Mouse (Mus musculus) stomach, postnatal 0 days (tissue): ENCODE measurements around the gene Zfp148. TPM values are rescaled to one million over a fixed set of nuclear protein-coding genes. Genes with fewer than 3 reads are reported as not detected.

Experiments
- ATAC-seq: fragments of 200-750 bp; cut with Nextera tagmentation; 2 replicates; pipeline ENCODE4 v1.8.0; 2017; ENCODE audit not compliant: low FRiP score, low TSS enrichment
- DNase-seq: peaks from one replicate; pipeline ENCODE4 v3.0.0-alpha.2; 2016; ENCODE audit warnings: low spot score
- H3K27ac ChIP-seq: fragments of 300-500 bp; sonication (generic); replicated peaks from 2 replicates; pipeline ENCODE4 v1.5.1; 2014; ENCODE audit warnings: mild to moderate bottlenecking, control low read depth
- H3K27me3 ChIP-seq: fragments of 300-500 bp; sonication (generic); 2 replicates; pipeline ENCODE4 v1.6.1; 2014; ENCODE audit warnings: low read length; ENCODE audit not compliant: control insufficient read depth, insufficient read depth
- H3K36me3 ChIP-seq: fragments of 300-500 bp; sonication (generic); 2 replicates; pipeline ENCODE4 v1.6.1; 2014; ENCODE audit warnings: low read length, mixed read lengths; ENCODE audit not compliant: control insufficient read depth, insufficient read depth
- H3K4me1 ChIP-seq: fragments of 300-500 bp; sonication (generic); replicated peaks from 2 replicates; pipeline ENCODE4 v1.6.1; 2014; ENCODE audit warnings: antibody characterized with exemption; ENCODE audit not compliant: control insufficient read depth, insufficient read depth
- H3K4me2 ChIP-seq: fragments of 300-500 bp; sonication (generic); replicated peaks from 2 replicates; pipeline ENCODE4 v1.6.1; 2014; ENCODE audit warnings: low read depth, mild to moderate bottlenecking, control low read depth, moderate library complexity
- H3K4me3 ChIP-seq: fragments of 300-500 bp; sonication (generic); 2 replicates; pipeline ENCODE4 v1.5.1; 2014; ENCODE audit warnings: low read depth, low read length, control low read depth
- H3K9ac ChIP-seq: fragments of 300-500 bp; sonication (generic); 2 replicates; pipeline ENCODE4 v1.6.1; 2014; ENCODE audit warnings: mild to moderate bottlenecking, low read length, control low read depth, mixed read lengths
- H3K9me3 ChIP-seq: fragments of 300-500 bp; sonication (generic); 2 replicates; pipeline ENCODE4 v1.6.1; 2016; ENCODE audit warnings: low read length; ENCODE audit not compliant: control insufficient read depth
- CTCF ChIP-seq: IDR thresholded peaks from 2 replicates; pipeline ENCODE4 v1.5.1; 2016; ENCODE audit warnings: antibody characterized with exemption, low read depth, mild to moderate bottlenecking, moderate library complexity
- EP300 ChIP-seq: optimal IDR thresholded peaks from 2 replicates; pipeline ENCODE3; 2016; ENCODE audit warnings: antibody characterized with exemption
- WGBS: fragments of 180-500 bp; shearing (Covaris S2); extraction: QIAGEN DNeasy Blood & Tissue Kit; methylation state at CpG from one replicate; pipeline ENCODE4 v1.1.7; 2014; 5-methylcytosine and 5-hydroxymethylcytosine counted together
- polyA plus RNA-seq: library from polyadenylated mRNA; unstranded; fragments of >200 nt; fragmentation: Nextera tagmentation; extraction: Ambion mirVana; gene quantifications from 2 replicates; pipeline ENCODE4 v1.2.1, GENCODE M21; 2015

Zfp148 gene
- polyA plus RNA-seq, 1 experiment from 2014 or later: 25.1 TPM

DNA sequence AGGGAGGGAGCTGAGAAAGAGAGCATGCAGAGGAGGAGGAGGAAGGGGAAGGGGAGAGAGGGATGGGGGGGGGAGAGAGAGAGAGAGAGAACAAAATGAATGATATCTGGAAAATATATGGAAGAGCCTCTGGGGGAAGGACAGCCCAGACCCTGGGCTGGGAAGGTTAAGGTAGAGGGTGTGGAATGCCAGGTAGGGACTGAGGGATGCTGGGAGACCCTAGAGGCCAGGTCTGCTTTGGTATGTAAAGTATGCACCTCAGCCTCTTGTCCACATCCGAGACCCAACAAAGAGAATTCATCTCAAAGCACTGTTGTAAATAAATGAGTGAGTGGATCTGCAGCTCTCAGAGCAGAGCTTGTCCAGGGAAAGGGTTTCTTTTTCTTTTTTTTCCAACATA lies 38.3 kb upstream of the Zfp148 start:
- TF ChIP-seq EP300 (no peak), CTCF (no peak)
- ATAC-seq (no peak), DNase-seq (no peak)
- WGBS: 53% methylated on average over 1 of the region's 1 CpGs
- no peak overlapping the region for H3K9ac ChIP-seq
- H3K27me3 ChIP-seq: no peaks in the 10 kb centered on the region
- H3K27ac ChIP-seq: no peak overlapping the region
- H3K4me2 ChIP-seq: no peak overlapping the region
- H3K36me3 ChIP-seq: no peaks in the 10 kb centered on the region
- no peaks in the 10 kb centered on the region for H3K9me3 ChIP-seq
- no peak overlapping the region for H3K4me3 ChIP-seq
- H3K4me1 ChIP-seq: 0 out of 2 replicates have a peak, but pooled peaks cover 2% of the 10 kb centered on the region

DNA sequence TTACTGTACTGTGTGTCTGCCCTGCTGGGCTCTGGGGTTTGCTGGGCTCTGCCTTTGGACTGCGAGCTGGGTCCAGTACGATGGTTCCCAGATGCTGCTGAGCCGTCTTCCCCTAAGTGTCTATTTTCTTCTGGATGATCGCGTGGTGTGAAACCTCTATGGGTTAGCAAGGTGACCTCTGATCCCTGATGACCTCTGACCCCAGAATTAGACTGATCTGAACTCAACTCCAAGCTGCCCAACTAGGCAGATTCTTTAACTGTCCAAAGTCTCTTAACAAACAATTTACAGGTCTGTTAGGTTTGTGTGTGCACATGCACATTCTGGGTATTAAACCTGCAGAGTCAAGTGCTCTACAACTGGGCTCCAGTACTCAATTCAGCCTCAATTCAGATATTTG lies 37.5 kb upstream of the Zfp148 start:
- no peaks in the 10 kb centered on the region for H3K36me3 ChIP-seq
- no peak for TF ChIP-seq EP300
- no peak for TF ChIP-seq CTCF
- ATAC-seq (no peak), DNase-seq (no peak)
- H3K4me3 ChIP-seq: no peak overlapping the region
- H3K4me2 ChIP-seq: no peak overlapping the region
- no peaks in the 10 kb centered on the region for H3K27me3 ChIP-seq
- H3K4me1 ChIP-seq: no peaks in the 10 kb centered on the region
- H3K9me3 ChIP-seq: no peaks in the 10 kb centered on the region
- H3K9ac ChIP-seq: no peak overlapping the region
- 70% methylated on average over 5 of the region's 5 CpGs for WGBS
- H3K27ac ChIP-seq: no peak overlapping the region

DNA sequence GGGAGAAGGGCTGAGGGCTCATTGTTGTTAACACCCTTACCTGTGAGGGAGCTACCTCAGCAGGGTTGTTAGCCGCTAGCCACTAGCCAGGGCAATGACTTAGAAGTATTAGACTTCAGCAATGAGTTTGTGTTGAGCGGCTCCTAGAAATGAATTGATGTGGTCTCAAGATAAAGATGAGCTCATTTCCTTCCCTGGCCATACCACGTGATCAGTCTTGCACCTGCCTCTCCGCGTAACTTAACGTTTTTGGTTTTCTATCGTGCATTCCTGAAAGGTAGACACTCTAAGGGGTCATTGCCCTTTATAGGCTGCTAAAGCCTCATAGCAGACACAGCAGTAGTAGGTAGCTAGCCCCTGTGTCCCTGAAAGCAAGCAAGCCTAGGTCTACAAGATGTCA lies 37.0 kb upstream of the Zfp148 start:
- H3K9ac ChIP-seq: no peak overlapping the region
- no peaks in the 10 kb centered on the region for H3K36me3 ChIP-seq
- ATAC-seq: no peak
- H3K27ac ChIP-seq: no peak overlapping the region
- no peaks in the 10 kb centered on the region for H3K27me3 ChIP-seq
- TF ChIP-seq CTCF: no peak
- TF ChIP-seq EP300: no peak
- H3K4me1 ChIP-seq: no peaks in the 10 kb centered on the region
- WGBS: 82% methylated on average over 7 of the region's 7 CpGs
- H3K4me2 ChIP-seq: no peak overlapping the region
- no peaks in the 10 kb centered on the region for H3K9me3 ChIP-seq
- no peak overlapping the region for H3K4me3 ChIP-seq
- DNase-seq: no peak

DNA sequence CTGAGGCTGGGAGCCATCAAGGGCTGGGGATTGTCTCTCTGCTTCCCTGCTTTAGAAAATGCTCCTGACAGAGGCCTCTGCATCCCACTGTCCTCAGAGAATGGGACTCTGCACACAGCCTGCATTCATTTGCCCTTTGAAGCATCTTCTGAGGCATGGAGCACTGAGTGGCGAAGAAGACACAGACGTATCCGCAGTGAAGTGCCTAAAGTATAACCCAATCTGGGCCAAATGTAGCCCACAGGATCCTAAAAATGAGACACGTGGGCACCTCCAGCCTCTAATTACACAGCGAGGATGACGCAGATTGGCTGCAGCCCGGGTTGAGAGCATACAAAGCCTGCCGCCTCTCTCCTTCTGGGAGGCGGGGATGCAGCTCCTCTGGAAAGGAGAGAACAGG lies 36.3 kb upstream of the Zfp148 start:
- no peak for TF ChIP-seq EP300
- TF ChIP-seq CTCF: no peak

DNA sequence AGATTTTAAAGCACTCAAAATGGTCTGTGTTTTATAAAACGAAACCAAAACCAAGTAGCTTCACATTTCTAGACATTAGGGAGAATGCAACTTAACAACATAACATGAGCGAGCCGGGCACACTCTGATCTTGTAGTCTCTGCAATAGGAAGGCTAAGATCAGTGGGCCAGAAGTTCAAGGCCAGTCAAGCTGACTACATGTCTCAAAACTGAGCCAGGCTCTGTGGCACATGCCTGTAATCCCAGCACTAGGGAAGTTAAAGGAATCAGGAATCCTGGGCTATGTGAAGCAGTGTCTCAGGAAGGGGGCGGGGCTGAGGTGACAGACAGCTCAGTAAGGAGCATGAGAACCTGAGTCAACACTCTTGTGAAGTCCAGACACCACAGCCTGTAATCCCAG lies 35.8 kb upstream of the Zfp148 start:
- no peaks in the 10 kb centered on the region for H3K4me1 ChIP-seq
- H3K4me3 ChIP-seq: no peak overlapping the region
- H3K9ac ChIP-seq: no peak overlapping the region
- DNase-seq: peak; percentile 19
- H3K4me2 ChIP-seq: no peak overlapping the region
- TF ChIP-seq EP300: no peak
- no peak for TF ChIP-seq CTCF
- H3K27me3 ChIP-seq: no peaks in the 10 kb centered on the region
- no peaks in the 10 kb centered on the region for H3K36me3 ChIP-seq
- WGBS: 69% methylated on average over 4 of the region's 4 CpGs
- H3K27ac ChIP-seq: no peak overlapping the region
- ATAC-seq: no peak
- H3K9me3 ChIP-seq: no peaks in the 10 kb centered on the region

More for the DNA sequence above, 36.3 kb upstream of the Zfp148 start:
- no peaks in the 10 kb centered on the region for H3K36me3 ChIP-seq
- ATAC-seq (no peak), DNase-seq (no peak)
- no peak overlapping the region for H3K4me2 ChIP-seq
- H3K27me3 ChIP-seq: no peaks in the 10 kb centered on the region
- H3K9me3 ChIP-seq: no peaks in the 10 kb centered on the region
- H3K9ac ChIP-seq: no peak overlapping the region
- H3K4me3 ChIP-seq: no peak overlapping the region
- H3K4me1 ChIP-seq: no peaks in the 10 kb centered on the region
- 58% methylated on average over 9 of the region's 9 CpGs for WGBS
- H3K27ac ChIP-seq: no peak overlapping the region

DNA sequence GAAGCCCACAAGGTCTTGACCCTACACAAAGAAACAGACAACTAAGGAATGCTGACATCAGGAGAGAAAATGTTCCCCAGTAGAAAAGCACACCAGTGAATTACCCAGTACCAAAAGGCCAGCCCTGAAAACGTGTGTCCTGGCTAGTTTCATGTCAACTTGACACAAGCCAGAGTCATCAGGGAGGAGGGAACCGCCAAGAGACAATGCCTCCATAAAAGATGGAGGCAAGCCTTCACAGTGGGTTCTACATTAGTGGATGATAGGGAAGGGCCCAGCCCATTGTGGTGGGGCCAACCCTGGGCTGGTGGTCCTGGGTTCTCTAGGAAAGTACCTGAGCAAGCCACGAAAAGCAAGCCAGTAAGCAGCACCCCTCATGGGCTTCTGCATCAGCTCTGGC lies 34.3 kb upstream of the Zfp148 start:
- 43% methylated on average over 3 of the region's 3 CpGs for WGBS
- H3K9ac ChIP-seq: no peak overlapping the region
- no peak overlapping the region for H3K27ac ChIP-seq
- no peak for TF ChIP-seq EP300
- no peak for TF ChIP-seq CTCF
- no peak for DNase-seq
- no peaks in the 10 kb centered on the region for H3K27me3 ChIP-seq
- no peak overlapping the region for H3K4me3 ChIP-seq
- H3K4me1 ChIP-seq: no peaks in the 10 kb centered on the region
- no peak overlapping the region for H3K4me2 ChIP-seq
- H3K9me3 ChIP-seq: no peaks in the 10 kb centered on the region
- ATAC-seq: no peak
- no peaks in the 10 kb centered on the region for H3K36me3 ChIP-seq
